Mouse (Mus musculus) embryonic facial prominence, embryonic 14.5 days (tissue): Measurements from ENCODE around the gene Zpr1. TPM values are rescaled to one million over a fixed set of nuclear protein-coding genes. Genes with fewer than 3 reads are reported as not detected.

Experiments
- ATAC-seq: fragments of 200-750 bp; cut with Nextera tagmentation; 2 replicates; pipeline ENCODE4 v1.8.0; 2017; ENCODE audit warnings: low read depth, moderate number of reproducible peaks, moderate TSS enrichment
- DNase-seq: peaks from one replicate; pipeline ENCODE4 v3.0.0-alpha.2; 2015; ENCODE audit warnings: low spot score
- H3K27ac ChIP-seq: fragments of 300-500 bp; sonication (generic); replicated peaks from 2 replicates; pipeline ENCODE4 v1.5.1; 2014; ENCODE audit warnings: low read depth, mild to moderate bottlenecking, low read length, moderate library complexity
- H3K27me3 ChIP-seq: fragments of 300-500 bp; sonication (generic); replicated peaks from 2 replicates; pipeline ENCODE4 v1.6.1; 2014; ENCODE audit warnings: low read length; ENCODE audit not compliant: control insufficient read depth, insufficient read depth
- H3K36me3 ChIP-seq: fragments of 300-500 bp; sonication (generic); 2 replicates; pipeline ENCODE4 v1.6.1; 2014; ENCODE audit warnings: low read length, mixed read lengths; ENCODE audit not compliant: control insufficient read depth, insufficient read depth
- H3K4me1 ChIP-seq: fragments of 300-500 bp; sonication (generic); 2 replicates; pipeline ENCODE4 v1.6.1; 2014; ENCODE audit warnings: antibody characterized with exemption, low read length; ENCODE audit not compliant: control insufficient read depth, insufficient read depth
- H3K4me2 ChIP-seq: fragments of 300-500 bp; sonication (generic); 2 replicates; pipeline ENCODE4 v1.6.1; 2014; ENCODE audit warnings: low read depth, mild to moderate bottlenecking, low read length, moderate library complexity, mixed read lengths
- H3K4me3 ChIP-seq: fragments of 300-500 bp; sonication (generic); 2 replicates; pipeline ENCODE4 v1.5.1; 2014; ENCODE audit warnings: low read depth, mild to moderate bottlenecking, low read length
- H3K9ac ChIP-seq: fragments of 300-500 bp; sonication (generic); 2 replicates; pipeline ENCODE4 v1.6.1; 2014; ENCODE audit warnings: low read depth, mild to moderate bottlenecking, low read length, moderate library complexity, mixed read lengths
- H3K9me3 ChIP-seq: fragments of 300-500 bp; sonication (generic); 2 replicates; pipeline ENCODE4 v1.6.1; 2016; ENCODE audit warnings: low read length; ENCODE audit not compliant: control insufficient read depth
- WGBS: fragments of 180-500 bp; shearing (Covaris S2); extraction: QIAGEN DNeasy Blood & Tissue Kit; methylation state at CpG from one replicate; pipeline ENCODE4 v1.1.7; 2014; 5-methylcytosine and 5-hydroxymethylcytosine counted together
- polyA plus RNA-seq: library from polyadenylated mRNA; unstranded; fragments of >200 nt; fragmentation: Nextera tagmentation; extraction: Ambion mirVana; gene quantifications from 2 replicates; pipeline ENCODE4 v1.2.1, GENCODE M21; 2014

Zpr1 gene
- polyA plus RNA-seq, 1 experiment from 2014 or later: 54.6 TPM

DNA sequence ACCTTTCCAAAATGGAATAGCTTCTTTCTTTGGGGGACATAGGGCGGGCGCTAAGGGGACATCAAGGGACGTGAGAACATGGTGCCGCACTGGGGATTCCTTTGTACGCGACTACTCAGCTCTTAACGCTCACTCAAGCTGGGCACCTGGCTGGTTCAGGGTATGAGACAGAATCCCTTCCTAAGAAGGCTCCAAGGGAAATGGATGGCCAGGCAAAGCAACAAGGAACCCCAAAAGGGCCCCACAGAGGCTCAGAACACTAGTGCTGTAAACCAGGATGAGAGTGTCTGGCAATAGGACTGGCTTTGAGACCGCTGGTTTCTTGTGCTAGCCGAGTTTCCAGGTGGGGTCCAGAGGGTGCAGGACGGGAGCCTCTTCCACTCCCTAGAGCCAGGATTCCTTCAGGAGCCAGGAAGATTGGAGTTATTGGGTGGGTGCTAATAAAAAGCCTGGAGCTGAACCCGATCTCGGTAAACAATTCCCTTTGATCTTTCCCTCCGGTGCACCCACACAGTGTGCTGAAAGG lies 42.4 kb upstream of the Zpr1 start:
- ATAC-seq (peak; percentile 13; the same call in 1 of the 2 replicates), DNase-seq (no peak)
- Histone ChIP-seq H3K36me3 (no peaks in the 10 kb centered on the region), H3K9me3 (no peaks in the 10 kb centered on the region), H3K27me3 (no peaks in the 10 kb centered on the region), H3K27ac (no peak overlapping the region), H3K4me1 (0 out of 2 replicates have a peak, but pooled peaks cover 3% of the 10 kb centered on the region), H3K4me2 (peak overlapping the region; percentile 80), H3K4me3 (peak overlapping the region; percentile 44), H3K9ac (peak overlapping the region; percentile 66)
- WGBS: 22% methylated on average over 13 of the region's 13 CpGs

DNA sequence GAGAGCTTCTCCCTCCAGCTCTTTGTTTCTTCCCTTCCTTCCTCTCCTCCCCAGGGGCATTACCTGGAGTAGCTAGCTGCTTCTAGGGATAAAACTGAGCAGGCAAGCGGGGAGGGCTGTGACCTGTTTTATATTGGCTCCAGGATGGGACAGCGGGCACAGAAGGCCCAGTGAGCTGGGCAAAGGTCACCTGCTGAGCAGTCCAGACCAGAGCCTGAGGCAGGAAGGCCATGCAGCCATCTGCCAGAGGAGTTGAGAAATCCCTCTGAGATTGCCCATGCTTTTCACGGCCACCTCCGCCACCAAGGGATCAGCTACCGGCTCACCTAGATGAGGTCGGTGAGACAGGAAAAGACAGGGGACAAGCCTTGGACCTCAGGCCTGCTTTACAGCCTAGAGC lies 37.7 kb upstream of the Zpr1 start:
- H3K9me3 ChIP-seq: no peaks in the 10 kb centered on the region
- H3K4me2 ChIP-seq: no peak overlapping the region
- no peak for ATAC-seq
- no peaks in the 10 kb centered on the region for H3K4me1 ChIP-seq
- H3K9ac ChIP-seq: no peak overlapping the region
- no peaks in the 10 kb centered on the region for H3K27me3 ChIP-seq
- 85% methylated on average over 6 of the region's 6 CpGs for WGBS
- H3K36me3 ChIP-seq: no peaks in the 10 kb centered on the region
- no peak for DNase-seq
- no peak overlapping the region for H3K4me3 ChIP-seq
- H3K27ac ChIP-seq: no peak overlapping the region

DNA sequence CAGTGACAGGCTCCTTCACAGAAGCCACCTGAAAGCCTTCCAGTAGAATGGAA lies 37.4 kb upstream of the Zpr1 start, which contains the start of gene Apoc3:
Gene Apoc3, minus strand, starts transcription at position 41 of the 53 bp plus-strand sequence.
- Histone ChIP-seq H3K4me2 (no peak within 1 kb of the TSS), H3K27ac (no peak within 1 kb of the TSS), H3K4me1 (no peaks in the 10 kb centered on the region), H3K4me3 (no peak within 1 kb of the TSS), H3K36me3 (no peaks in the 10 kb centered on the region), H3K27me3 (no peaks in the 10 kb centered on the region), H3K9me3 (no peaks in the 10 kb centered on the region), H3K9ac (no peak within 1 kb of the TSS)
- DNase-seq (no peak), ATAC-seq (no peak)

DNA sequence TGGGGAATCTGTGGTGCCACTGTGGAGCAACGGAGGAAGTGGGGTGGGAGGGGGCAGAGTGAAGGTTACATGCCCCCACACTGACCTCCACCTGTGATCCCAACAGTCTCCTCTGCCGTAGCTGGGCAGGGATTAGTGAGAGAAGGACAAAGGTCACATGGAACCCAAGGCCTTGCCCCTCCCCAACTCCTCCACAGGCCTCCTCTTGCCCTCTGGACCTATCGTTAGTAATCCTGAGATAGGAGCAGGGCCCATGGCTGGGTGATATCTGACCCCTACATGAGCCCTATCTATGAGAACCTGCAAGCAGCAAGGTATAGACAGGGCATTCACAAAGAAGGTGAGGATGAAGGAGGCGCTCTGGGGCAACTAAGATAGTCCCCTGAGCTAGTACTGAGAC lies 37.2 kb upstream of the Zpr1 start:
- H3K4me3 ChIP-seq: no peak overlapping the region
- no peak for DNase-seq
- no peaks in the 10 kb centered on the region for H3K27me3 ChIP-seq
- 55% methylated on average over 4 of the region's 4 CpGs for WGBS
- H3K4me2 ChIP-seq: no peak overlapping the region
- H3K9ac ChIP-seq: no peak overlapping the region
- no peak overlapping the region for H3K27ac ChIP-seq
- no peak for ATAC-seq
- H3K36me3 ChIP-seq: no peaks in the 10 kb centered on the region
- H3K4me1 ChIP-seq: no peaks in the 10 kb centered on the region
- H3K9me3 ChIP-seq: no peaks in the 10 kb centered on the region

DNA sequence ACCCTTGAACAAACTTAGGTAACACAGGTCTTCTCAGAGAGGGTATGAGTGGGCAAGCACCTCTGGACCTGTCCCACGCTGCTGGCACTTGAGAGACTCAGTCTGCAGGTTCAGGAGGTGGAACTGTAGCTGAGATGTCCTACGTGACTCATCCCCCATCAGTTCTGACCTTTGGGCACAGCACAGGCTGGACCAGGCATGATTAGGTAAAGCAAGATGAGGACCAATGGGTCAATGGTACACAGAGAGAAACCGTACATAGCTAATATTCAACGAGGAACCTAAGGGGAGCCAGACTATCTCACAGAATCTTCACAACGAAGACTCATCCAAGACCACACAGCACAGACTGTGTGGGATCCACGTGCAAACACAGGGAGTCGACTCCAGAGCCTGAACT lies 34.0 kb upstream of the Zpr1 start:
- ATAC-seq (no peak), DNase-seq (no peak)
- Histone ChIP-seq H3K27me3 (no peaks in the 10 kb centered on the region), H3K4me3 (no peak overlapping the region), H3K27ac (no peak overlapping the region), H3K4me1 (no peaks in the 10 kb centered on the region), H3K36me3 (no peaks in the 10 kb centered on the region), H3K4me2 (no peak overlapping the region), H3K9me3 (no peaks in the 10 kb centered on the region), H3K9ac (no peak overlapping the region)
- WGBS: 90% methylated on average over 7 of the region's 7 CpGs

DNA sequence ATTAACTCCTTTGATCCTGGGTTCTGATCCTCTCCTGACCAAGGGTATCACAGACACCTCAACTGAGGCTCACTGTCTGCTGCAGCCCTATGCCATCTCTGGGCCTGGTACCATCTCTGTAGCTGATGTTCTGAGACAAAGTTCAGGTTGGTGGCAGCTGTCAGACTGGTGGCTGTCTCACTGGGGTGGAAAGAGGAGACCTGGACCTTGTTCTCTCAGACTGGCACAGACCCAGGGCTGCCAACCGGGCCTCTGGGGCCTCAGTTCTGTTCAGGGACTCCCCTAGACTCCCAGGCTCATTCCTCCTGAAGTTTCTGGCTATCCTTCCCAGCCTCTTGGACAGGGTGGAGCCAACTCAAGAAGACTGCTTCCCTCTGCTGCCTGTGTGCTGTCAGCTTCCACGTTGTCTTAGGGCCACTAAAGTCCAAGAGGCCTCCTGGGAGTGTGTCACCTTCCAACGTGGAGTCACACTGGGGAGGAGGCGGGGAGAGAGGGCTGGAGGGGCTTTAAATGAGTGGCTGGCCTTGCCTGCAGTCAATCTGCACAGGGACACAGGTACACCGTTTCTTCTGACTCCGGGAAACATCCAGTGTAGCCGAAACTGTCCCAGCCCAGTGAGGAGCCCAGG lies 32.2 kb upstream of the Zpr1 start, which contains the start of gene Apoa4:
Gene Apoa4, plus strand, starts transcription at position 171 of the 628 bp plus-strand sequence.
- H3K4me1 ChIP-seq: no peaks in the 10 kb centered on the region
- no peak within 1 kb of the TSS for H3K9ac ChIP-seq
- no peak within 1 kb of the TSS for H3K27ac ChIP-seq
- H3K9me3 ChIP-seq: no peaks in the 10 kb centered on the region
- DNase-seq (no peak), ATAC-seq (no peak)
- H3K4me2 ChIP-seq: no peak within 1 kb of the TSS
- H3K27me3 ChIP-seq: no peaks in the 10 kb centered on the region
- H3K36me3 ChIP-seq: no peaks in the 10 kb centered on the region
- WGBS: 67% methylated on average over 6 of the region's 7 CpGs
- H3K4me3 ChIP-seq: no peak within 1 kb of the TSS

DNA sequence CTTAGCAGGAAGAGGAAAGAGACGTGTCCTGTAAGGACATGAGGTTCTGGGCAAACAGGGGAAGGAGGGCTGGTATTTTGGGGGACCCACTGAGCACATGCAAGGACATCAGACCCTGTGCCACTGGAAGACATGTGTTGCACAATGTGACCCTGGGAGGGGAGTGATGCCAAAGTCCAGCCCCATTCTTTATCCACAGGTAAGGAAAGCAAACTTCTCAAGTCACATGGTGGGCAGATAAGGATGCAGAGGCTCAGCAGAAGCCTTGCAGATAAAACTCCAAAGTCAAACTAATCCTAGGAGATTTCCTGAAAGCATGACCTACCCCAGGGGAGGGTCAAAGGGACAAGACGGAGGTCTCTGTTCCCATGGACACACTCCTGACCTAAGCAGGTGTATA lies 31.0 kb upstream of the Zpr1 start:
- ATAC-seq (no peak), DNase-seq (no peak)
- no peak overlapping the region for H3K27ac ChIP-seq
- no peaks in the 10 kb centered on the region for H3K36me3 ChIP-seq
- no peaks in the 10 kb centered on the region for H3K9me3 ChIP-seq
- H3K4me3 ChIP-seq: no peak overlapping the region
- WGBS: 80% methylated on average over 2 of the region's 2 CpGs
- no peaks in the 10 kb centered on the region for H3K27me3 ChIP-seq
- H3K4me2 ChIP-seq: no peak overlapping the region
- no peak overlapping the region for H3K9ac ChIP-seq
- H3K4me1 ChIP-seq: no peaks in the 10 kb centered on the region

DNA sequence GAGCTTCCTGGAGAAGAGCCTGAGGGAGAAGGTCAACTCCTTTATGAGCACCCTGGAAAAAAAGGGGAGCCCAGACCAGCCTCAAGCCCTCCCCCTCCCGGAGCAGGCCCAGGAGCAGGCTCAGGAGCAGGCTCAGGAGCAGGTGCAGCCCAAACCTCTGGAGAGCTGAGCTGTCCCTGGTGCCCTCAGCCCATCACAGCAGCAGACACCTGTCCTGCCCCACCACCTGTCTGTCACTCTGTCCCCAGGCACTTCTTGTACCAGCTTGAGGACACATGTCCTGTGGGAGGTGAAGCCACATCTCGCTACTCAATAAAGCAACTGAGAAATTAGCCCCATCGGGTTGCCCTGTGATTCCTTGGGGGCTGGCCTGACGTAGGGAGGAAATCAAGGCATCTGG lies 29.7 kb upstream of the Zpr1 start:
- H3K9me3 ChIP-seq: no peaks in the 10 kb centered on the region
- no peak overlapping the region for H3K4me2 ChIP-seq
- H3K27me3 ChIP-seq: no peaks in the 10 kb centered on the region
- H3K4me3 ChIP-seq: no peak overlapping the region
- no peaks in the 10 kb centered on the region for H3K4me1 ChIP-seq
- no peaks in the 10 kb centered on the region for H3K36me3 ChIP-seq
- 59% methylated on average over 4 of the region's 4 CpGs for WGBS
- no peak overlapping the region for H3K27ac ChIP-seq
- no peak overlapping the region for H3K9ac ChIP-seq
- DNase-seq (peak; percentile 13), ATAC-seq (peak; percentile 60; the same call in 1 of the 2 replicates)

DNA sequence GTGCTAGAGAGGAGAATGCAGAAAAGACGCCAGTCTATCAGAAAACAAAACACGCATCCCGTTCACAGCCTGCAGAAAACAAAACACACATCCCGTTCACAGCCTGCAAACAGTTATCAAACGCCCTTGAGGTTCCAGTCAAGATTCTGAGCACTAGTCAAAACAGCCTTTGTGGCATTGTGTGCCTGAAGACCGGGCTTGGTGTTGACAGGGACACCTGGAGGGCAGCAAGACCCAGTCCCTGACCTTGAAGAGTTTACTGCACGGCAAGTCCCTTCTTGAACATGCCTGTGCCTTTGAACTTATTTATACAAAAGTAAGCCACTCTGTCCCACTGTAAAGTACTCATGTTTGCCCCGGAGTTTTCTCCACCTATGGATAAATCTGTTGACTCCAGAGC lies 29.3 kb upstream of the Zpr1 start:
- H3K27me3 ChIP-seq: no peaks in the 10 kb centered on the region
- DNase-seq: no peak
- no peak overlapping the region for H3K9ac ChIP-seq
- H3K27ac ChIP-seq: no peak overlapping the region
- H3K36me3 ChIP-seq: no peaks in the 10 kb centered on the region
- WGBS: 39% methylated on average over 8 of the region's 8 CpGs
- H3K4me1 ChIP-seq: no peaks in the 10 kb centered on the region
- no peak overlapping the region for H3K4me3 ChIP-seq
- no peak for ATAC-seq
- no peaks in the 10 kb centered on the region for H3K9me3 ChIP-seq
- no peak overlapping the region for H3K4me2 ChIP-seq
